Mouse (Mus musculus): Measurements from ENCODE around the gene Bdnf. TPM values are rescaled to one million over a fixed set of nuclear protein-coding genes. Genes with fewer than 3 reads are reported as not detected.

Bdnf gene
- polyA plus RNA-seq (2012; rRNA removed) = 10.3 and 11.1 TPM in 2 replicates

DNA sequence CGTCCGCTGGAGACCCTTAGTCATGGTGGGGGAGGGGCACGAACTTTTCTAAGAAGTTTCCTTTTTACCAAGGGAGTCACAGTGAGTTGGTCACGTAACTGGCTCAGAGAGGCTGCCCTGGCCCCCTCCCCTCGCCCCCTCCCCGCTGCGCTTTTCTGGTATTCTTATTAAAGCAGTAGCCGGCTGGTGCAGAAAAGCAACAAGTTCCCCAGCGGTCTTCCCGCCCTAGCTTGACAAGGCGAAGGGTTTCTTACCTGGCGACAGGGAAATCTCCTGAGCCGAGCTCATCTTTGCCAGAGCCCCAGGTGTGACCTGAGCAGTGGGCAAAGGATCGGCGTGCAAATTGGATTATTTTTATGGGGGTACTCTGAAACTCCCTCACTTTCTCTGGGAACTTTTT, at the start of gene Bdnf:
Bdnf (plus strand) TSS at position 169 of the 400 bp plus-strand sequence.
- peak within 1 kb of the TSS; percentile 34 for H3K4me3 ChIP-seq (ENCODE audit: insufficient read depth, low read length)
- no peak within 1 kb of the TSS for H3K27ac ChIP-seq (ENCODE audit: insufficient read depth, low read length)
- 0 out of 2 replicates have a peak, but pooled peaks cover 2% of the 10 kb centered on the region for H3K4me1 ChIP-seq (ENCODE audit: control insufficient read depth, insufficient read depth, low read length)
- TF ChIP-seq POLR2A (IDR thresholded peaks at IDR 0.05; ENCODE audit: extremely low read depth, insufficient read depth, low read length) (no peak), CTCF (IDR thresholded peaks at IDR 0.05; ENCODE audit: extremely low read depth, insufficient read depth, low read length) (no peak)

DNA sequence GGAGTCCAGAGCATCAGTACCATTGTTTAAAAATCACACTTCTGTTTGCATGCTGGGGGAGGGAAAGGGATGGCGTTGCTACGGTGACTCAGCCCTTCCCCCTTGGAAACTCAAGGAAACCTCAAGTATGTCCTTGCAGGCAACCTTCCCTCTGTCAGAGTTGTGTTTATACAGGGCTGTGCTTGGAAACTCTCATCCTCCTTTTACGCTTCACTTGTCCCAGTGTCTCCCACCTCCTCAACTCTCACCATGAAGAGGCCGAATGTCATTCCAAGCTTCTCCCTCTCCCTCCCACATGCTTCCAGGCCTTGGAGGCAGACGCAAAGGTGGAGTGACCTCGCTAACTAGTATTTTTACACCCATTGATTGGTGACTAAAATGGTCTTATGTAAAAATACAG, 47.6 kb upstream of the Bdnf start:
- TF ChIP-seq POLR2A (IDR thresholded peaks at IDR 0.05; ENCODE audit: extremely low read depth, insufficient read depth, low read length) (no peak), CTCF (IDR thresholded peaks at IDR 0.05; ENCODE audit: extremely low read depth, insufficient read depth, low read length) (no peak)
- no peak overlapping the region for H3K27ac ChIP-seq (ENCODE audit: insufficient read depth, low read length)
- H3K4me3 ChIP-seq (ENCODE audit: insufficient read depth, low read length) = no peak overlapping the region
- H3K4me1 ChIP-seq (ENCODE audit: control insufficient read depth, insufficient read depth, low read length) = no peaks in the 10 kb centered on the region

DNA sequence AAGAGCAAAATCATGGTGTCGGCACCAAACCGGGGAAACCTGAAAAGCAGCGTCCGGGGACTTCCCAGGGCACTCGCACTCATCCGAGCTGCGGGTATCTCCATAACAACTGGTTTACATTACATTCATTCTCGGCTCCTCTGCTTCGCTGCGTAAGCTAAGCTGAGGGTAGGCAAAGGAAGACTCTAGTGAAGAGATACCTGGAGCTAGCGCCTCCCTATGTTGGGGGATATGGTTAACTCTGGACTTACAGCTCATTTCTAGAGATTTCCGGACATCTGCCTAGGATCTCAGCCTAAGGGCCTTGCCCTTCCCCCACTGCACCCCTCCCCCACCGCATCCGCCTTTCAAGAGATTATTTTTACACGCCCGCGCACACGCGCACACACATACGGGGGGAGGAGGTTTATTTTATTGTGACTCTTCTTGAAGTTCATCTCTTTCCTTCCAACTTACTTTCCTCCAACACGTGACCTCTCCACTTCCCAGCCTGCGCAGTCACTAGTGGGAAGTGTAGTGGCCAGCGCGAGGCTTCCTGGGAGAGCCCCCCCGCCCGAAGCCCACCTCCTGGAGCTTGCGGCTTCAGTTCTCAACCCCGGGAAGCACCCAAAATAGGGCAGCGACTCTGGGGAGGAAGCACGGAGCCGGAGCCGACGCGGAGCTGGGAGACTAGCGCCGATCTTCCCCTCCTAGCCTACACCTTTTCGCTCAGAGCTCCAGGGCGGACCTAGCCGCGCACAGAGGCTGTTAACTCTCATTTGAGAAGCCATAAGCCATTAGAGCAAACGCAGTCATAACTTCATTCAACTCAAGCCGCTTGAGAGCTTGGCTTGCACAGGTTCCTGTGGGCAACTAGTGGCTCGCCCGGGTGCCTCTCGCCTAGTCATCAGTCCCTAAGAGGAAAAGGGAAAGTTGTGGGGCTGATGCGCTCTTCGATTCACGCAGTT, 718 bp upstream of the Bdnf start:
- Histone ChIP-seq H3K4me3 (ENCODE audit: insufficient read depth, low read length) (peak overlapping the region; percentile 34), H3K4me1 (ENCODE audit: control insufficient read depth, insufficient read depth, low read length) (0 out of 2 replicates have a peak, but pooled peaks cover 2% of the 10 kb centered on the region), H3K27ac (ENCODE audit: insufficient read depth, low read length) (no peak overlapping the region)
- TF ChIP-seq CTCF (IDR thresholded peaks at IDR 0.05; ENCODE audit: extremely low read depth, insufficient read depth, low read length) = no peak
- TF ChIP-seq POLR2A (IDR thresholded peaks at IDR 0.05; ENCODE audit: extremely low read depth, insufficient read depth, low read length) = no peak

DNA sequence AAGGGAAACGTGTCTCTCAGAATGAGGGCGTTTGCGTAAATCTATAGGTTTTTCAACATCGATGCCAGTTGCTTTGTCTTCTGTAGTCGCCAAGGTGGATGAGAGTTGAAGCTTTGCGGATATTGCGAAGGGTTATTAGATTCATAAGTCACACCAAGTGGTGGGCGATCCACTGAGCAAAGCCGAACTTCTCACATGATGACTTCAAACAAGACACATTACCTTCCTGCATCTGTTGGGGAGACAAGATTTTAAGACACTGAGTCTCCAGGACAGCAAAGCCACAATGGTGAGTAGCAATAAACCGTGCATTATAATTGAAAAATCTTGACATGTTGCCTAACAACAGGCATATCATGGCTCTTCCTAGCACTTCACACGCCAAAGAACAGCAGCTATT, 551 bp downstream of the Bdnf start:
- Histone ChIP-seq H3K27ac (ENCODE audit: insufficient read depth, low read length) (no peak overlapping the region), H3K4me3 (ENCODE audit: insufficient read depth, low read length) (peak overlapping the region; percentile 15), H3K4me1 (ENCODE audit: control insufficient read depth, insufficient read depth, low read length) (0 out of 2 replicates have a peak, but pooled peaks cover 2% of the 10 kb centered on the region)
- TF ChIP-seq POLR2A (IDR thresholded peaks at IDR 0.05; ENCODE audit: extremely low read depth, insufficient read depth, low read length) (no peak), CTCF (IDR thresholded peaks at IDR 0.05; ENCODE audit: extremely low read depth, insufficient read depth, low read length) (no peak)

DNA sequence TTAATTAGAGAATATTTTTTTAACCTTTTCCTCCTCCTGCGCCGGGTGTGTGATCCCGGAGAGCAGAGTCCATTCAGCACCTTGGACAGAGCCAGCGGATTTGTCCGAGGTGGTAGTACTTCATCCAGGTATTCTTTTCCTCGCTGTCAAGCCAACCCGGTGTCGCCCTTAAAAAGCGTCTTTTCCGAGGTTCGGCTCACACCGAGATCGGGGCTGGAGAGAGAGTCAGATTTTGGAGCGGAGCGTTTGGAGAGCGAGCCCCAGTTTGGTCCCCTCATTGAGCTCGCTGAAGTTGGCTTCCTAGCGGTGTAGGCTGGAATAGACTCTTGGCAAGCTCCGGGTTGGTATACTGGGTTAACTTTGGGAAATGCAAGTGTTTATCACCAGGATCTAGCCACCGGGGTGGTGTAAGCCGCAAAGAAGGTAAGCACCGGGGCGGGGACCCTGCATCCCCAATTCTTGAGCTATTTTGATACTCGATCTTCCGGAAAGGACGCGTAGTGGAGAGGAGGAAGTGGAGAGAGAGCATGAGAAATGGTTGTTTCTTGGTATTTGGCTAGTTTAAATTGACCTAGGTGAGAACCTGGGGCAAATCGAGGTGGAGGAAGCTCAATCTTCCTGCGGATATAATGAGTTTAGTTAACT, 1.6 kb downstream of the Bdnf start:
- peak overlapping the region; percentile 69 for H3K4me3 ChIP-seq (ENCODE audit: insufficient read depth, low read length)
- H3K4me1 ChIP-seq (ENCODE audit: control insufficient read depth, insufficient read depth, low read length) = 0 out of 2 replicates have a peak, but pooled peaks cover 2% of the 10 kb centered on the region
- H3K27ac ChIP-seq (ENCODE audit: insufficient read depth, low read length) = no peak overlapping the region
- TF ChIP-seq POLR2A (IDR thresholded peaks at IDR 0.05; ENCODE audit: extremely low read depth, insufficient read depth, low read length) (no peak), CTCF (IDR thresholded peaks at IDR 0.05; ENCODE audit: extremely low read depth, insufficient read depth, low read length) (peak; percentile 6; the same call in 1 of the 2 replicates)

DNA sequence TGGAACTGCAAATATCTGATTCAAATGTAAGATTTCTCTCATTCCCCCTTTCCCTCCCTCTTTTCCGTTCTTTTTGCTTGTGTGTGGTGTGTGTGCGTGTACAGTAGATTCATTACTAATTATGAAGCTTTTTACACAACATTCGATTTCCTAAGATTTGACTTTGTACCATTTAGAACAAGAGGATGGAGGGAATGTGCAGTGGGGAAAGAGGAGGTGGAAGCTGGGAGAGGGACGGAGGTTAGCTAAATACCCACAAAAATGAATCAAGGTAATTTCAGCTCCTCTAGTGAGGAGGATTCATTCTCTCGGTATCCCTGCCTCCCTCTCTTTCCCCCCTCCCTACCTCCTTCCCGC, 2.1 kb downstream of the Bdnf start:
- TF ChIP-seq CTCF (IDR thresholded peaks at IDR 0.05; ENCODE audit: extremely low read depth, insufficient read depth, low read length) (no peak), POLR2A (IDR thresholded peaks at IDR 0.05; ENCODE audit: extremely low read depth, insufficient read depth, low read length) (no peak)
- H3K27ac ChIP-seq (ENCODE audit: insufficient read depth, low read length) = no peak overlapping the region

DNA sequence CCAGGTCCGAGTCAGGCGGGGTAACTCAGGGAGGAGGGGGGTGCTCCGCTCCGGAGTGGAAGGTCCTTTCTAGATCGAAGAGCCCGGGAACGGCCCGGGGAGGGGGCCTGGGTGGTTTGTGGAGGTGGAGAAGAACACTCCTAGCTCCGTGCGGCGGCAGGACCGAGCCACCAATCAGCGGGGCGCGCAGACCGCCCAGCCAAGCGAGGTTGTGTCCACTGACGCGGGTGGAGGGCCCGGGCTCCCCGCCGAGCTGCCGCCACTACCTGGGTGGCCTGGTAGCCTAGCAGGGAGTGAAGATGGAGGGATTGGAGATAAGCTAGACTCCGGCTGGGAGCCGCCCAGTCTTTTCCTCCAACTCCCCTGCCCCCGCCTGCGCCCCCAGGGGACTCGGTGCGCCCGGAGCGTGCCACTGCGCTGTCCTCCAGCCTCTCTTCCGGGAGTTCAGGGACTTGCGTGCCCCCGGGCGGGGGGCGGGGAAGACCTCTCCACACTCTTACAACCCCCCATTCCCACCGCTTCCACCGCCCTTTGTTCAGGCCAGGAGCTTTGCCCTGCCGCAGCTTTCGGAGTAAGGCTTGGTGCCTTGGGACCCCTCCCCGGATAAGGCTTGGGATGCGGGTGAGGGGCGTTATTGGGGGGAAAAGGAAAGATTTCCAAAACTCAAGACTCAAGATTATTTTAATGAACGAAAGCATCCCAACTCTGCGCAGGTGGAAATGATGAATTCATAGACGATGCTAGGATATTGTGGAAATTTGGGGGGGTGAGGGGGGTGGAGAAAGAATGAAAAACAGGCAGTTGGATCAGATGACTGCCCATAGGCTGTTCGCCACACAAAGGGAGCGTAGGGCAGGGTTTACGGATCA, 3.0 kb downstream of the Bdnf start:
- H3K27ac ChIP-seq (ENCODE audit: insufficient read depth, low read length) = peak overlapping the region; percentile 72
- no peak for TF ChIP-seq CTCF (IDR thresholded peaks at IDR 0.05; ENCODE audit: extremely low read depth, insufficient read depth, low read length)
- no peak; the same call in 1 of the 2 replicates for TF ChIP-seq POLR2A (IDR thresholded peaks at IDR 0.05; ENCODE audit: extremely low read depth, insufficient read depth, low read length)
- 0 out of 2 replicates have a peak, but pooled peaks cover 2% of the 10 kb centered on the region for H3K4me1 ChIP-seq (ENCODE audit: control insufficient read depth, insufficient read depth, low read length)
- H3K4me3 ChIP-seq (ENCODE audit: insufficient read depth, low read length) = peak overlapping the region; percentile 69

More for the DNA sequence above, 2.1 kb downstream of the Bdnf start:
- Histone ChIP-seq H3K4me3 (ENCODE audit: insufficient read depth, low read length) (peak overlapping the region; percentile 69), H3K4me1 (ENCODE audit: control insufficient read depth, insufficient read depth, low read length) (0 out of 2 replicates have a peak, but pooled peaks cover 2% of the 10 kb centered on the region)

DNA sequence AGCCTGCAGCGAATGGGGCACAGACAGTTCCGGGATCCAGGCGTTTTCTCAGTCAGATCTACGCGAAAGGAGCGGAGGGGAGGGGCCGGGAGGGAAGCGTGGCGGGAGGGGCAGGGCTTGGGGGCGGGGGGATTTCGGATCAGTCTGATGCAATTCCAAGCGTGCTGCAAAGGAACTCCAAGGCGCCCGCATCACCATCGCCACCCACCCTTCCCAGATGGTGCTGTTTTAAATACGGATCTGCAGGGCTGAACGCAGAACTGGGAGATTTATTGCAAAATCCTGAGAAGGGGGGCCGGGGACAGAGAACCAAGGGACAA, 3.5 kb downstream of the Bdnf start:
- peak overlapping the region; percentile 69 for H3K4me3 ChIP-seq (ENCODE audit: insufficient read depth, low read length)
- peak; percentile 68; the same call in 1 of the 2 replicates for TF ChIP-seq POLR2A (IDR thresholded peaks at IDR 0.05; ENCODE audit: extremely low read depth, insufficient read depth, low read length)
- no peak for TF ChIP-seq CTCF (IDR thresholded peaks at IDR 0.05; ENCODE audit: extremely low read depth, insufficient read depth, low read length)
- H3K27ac ChIP-seq (ENCODE audit: insufficient read depth, low read length) = peak overlapping the region; percentile 72; the same call in 1 of the 2 replicates
- H3K4me1 ChIP-seq (ENCODE audit: control insufficient read depth, insufficient read depth, low read length) = 0 out of 2 replicates have a peak, but pooled peaks cover 2% of the 10 kb centered on the region

DNA sequence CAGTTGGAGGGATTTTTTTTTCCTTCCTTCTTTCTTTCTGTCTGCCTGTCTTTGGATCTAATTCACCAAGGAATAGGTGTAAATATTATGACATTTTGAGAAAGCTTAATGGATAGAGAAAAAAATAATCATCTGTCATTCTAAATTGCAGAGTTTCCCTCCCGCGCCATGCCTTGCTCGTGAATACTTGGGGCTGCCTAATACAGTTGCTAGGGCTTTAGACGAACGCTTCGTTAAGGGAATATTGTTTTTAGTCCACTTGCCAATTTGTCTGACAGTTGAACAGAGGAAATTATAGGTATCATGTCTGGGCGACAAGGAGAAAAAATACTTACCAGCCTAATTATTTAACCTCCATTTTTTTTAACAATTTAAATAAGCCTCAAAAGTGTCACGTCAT, 4.0 kb downstream of the Bdnf start:
- 0 out of 2 replicates have a peak, but pooled peaks cover 2% of the 10 kb centered on the region for H3K4me1 ChIP-seq (ENCODE audit: control insufficient read depth, insufficient read depth, low read length)
- H3K4me3 ChIP-seq (ENCODE audit: insufficient read depth, low read length) = peak overlapping the region; percentile 69
- H3K27ac ChIP-seq (ENCODE audit: insufficient read depth, low read length) = no peak overlapping the region
- TF ChIP-seq CTCF (IDR thresholded peaks at IDR 0.05; ENCODE audit: extremely low read depth, insufficient read depth, low read length) = no peak
- no peak for TF ChIP-seq POLR2A (IDR thresholded peaks at IDR 0.05; ENCODE audit: extremely low read depth, insufficient read depth, low read length)

Measured in cortical plate, adult 2 months (tissue).